11 mouse cellular contexts compared by ENCODE assay signal in genomic region chr11:19641153-19641552, GRCm38 (mm10).
DNase-seq lines count a peak whose midpoint lies in the region; ATAC-seq and TF ChIP-seq lines count a peak whose summit lies in the region.
"Had no signal": no experiment of that assay in that cellular context is flagged by ENCODE, and none has a peak within 500 bp of the region (broad histone marks: within the 10 kb centered on the region; RNA-seq: fewer than 3 reads in every experiment).

No protein-coding gene starts in this region.

- H3K9me3 ChIP-seq in limb, embryonic 14.5 days (ENCODE audit: control insufficient read depth, low read length): no peaks in the 10 kb centered on the region
- no peaks in the 10 kb centered on the region for H3K9me3 ChIP-seq in limb, embryonic 10.5 days (replicated peaks)
- no peaks in the 10 kb centered on the region for H3K9me3 ChIP-seq in embryonic facial prominence, embryonic 12.5 days
- no peaks in the 10 kb centered on the region for H3K9me3 ChIP-seq in forebrain, embryonic 16.5 days (ENCODE audit: control insufficient read depth, low read length)

- no peak overlapping the region for H3K4me3 ChIP-seq in limb, embryonic 14.5 days (replicated peaks; ENCODE audit: low read length)
- no peak overlapping the region for H3K4me3 ChIP-seq in limb, embryonic 10.5 days
- H3K4me3 ChIP-seq in embryonic facial prominence, embryonic 12.5 days: no peak overlapping the region
- no peak overlapping the region for H3K4me3 ChIP-seq in myocyte
- no peak overlapping the region for H3K4me3 ChIP-seq in forebrain, embryonic 16.5 days (replicated peaks; ENCODE audit: low read length)

- intact Hi-C loops in heart, postnatal 25 days (cut with DNase I): no loop called here

- no peak for DNase-seq in limb, embryonic 14.5 days (ENCODE audit: low spot score)
- no peak for DNase-seq in limb, embryonic 10.5 days (ENCODE audit: low spot score)
- peak; percentile 9 for DNase-seq in heart, postnatal 25 days (ENCODE audit: low spot score)
- DNase-seq in left cerebral cortex, adult 9 months (ENCODE audit: low spot score in 2 of 2): no peak
- no peak for DNase-seq in left cerebral cortex, adult 11 months (ENCODE audit: low spot score)
- DNase-seq: cerebellum, adult 11 months; lung, postnatal 10 days; right cerebral cortex, postnatal 25 days had no signal

- WGBS in limb, embryonic 14.5 days: 46% methylated on average over 8 of the region's 8 CpGs
- WGBS in limb, embryonic 10.5 days: 74% methylated on average over 8 of the region's 8 CpGs
- 63% methylated on average over 8 of the region's 8 CpGs for WGBS in embryonic facial prominence, embryonic 12.5 days
- WGBS in forebrain, embryonic 16.5 days: 77% methylated on average over 8 of the region's 8 CpGs

- no peak overlapping the region for H3K9ac ChIP-seq in limb, embryonic 14.5 days (ENCODE audit: low read depth, low read length, severe bottlenecking)
- no peak overlapping the region for H3K9ac ChIP-seq in embryonic facial prominence, embryonic 12.5 days
- no peak overlapping the region for H3K9ac ChIP-seq in forebrain, embryonic 16.5 days (replicated peaks; ENCODE audit: low read depth, low read length)

- no peaks in the 10 kb centered on the region for H3K79me2 ChIP-seq in myocyte (ENCODE audit: control insufficient read depth, insufficient read depth)

- H3K4me1 ChIP-seq in limb, embryonic 14.5 days (ENCODE audit: control insufficient read depth, insufficient read depth, low read length): peaks cover 6% of the 10 kb centered on the region
- H3K4me1 ChIP-seq in limb, embryonic 10.5 days: peaks cover 5% of the 10 kb centered on the region; the same call in 1 of the 2 replicates
- peaks cover 11% of the 10 kb centered on the region; the same call in 1 of the 2 replicates for H3K4me1 ChIP-seq in embryonic facial prominence, embryonic 12.5 days
- no peaks in the 10 kb centered on the region for H3K4me1 ChIP-seq in forebrain, embryonic 16.5 days (replicated peaks; ENCODE audit: control insufficient read depth, insufficient read depth, low read length)

- TF ChIP-seq POLR2A in limb, embryonic 14.5 days (IDR thresholded peaks at IDR 0.05; ENCODE audit: borderline replicate concordance, extremely low read depth, insufficient read depth, insufficient read length): no peak
- TF ChIP-seq POLR2A in myocyte (IDR thresholded peaks at IDR 0.05; ENCODE audit: insufficient read length, low read depth): no peak

- H3K36me3 ChIP-seq in limb, embryonic 14.5 days (ENCODE audit: control insufficient read depth, insufficient read depth, low read length): no peaks in the 10 kb centered on the region
- H3K36me3 ChIP-seq in limb, embryonic 10.5 days: no peaks in the 10 kb centered on the region
- H3K36me3 ChIP-seq in embryonic facial prominence, embryonic 12.5 days: no peaks in the 10 kb centered on the region
- H3K36me3 ChIP-seq in myocyte (ENCODE audit: control insufficient read depth, insufficient read depth): no peaks in the 10 kb centered on the region
- no peaks in the 10 kb centered on the region for H3K36me3 ChIP-seq in forebrain, embryonic 16.5 days (ENCODE audit: control insufficient read depth, insufficient read depth)

- ATAC-seq in limb, embryonic 14.5 days (ENCODE audit: low FRiP score, low read depth): no peak
- ATAC-seq in embryonic facial prominence, embryonic 12.5 days (ENCODE audit: insufficient number of reproducible peaks, insufficient read depth, low FRiP score, low TSS enrichment): no peak
- ATAC-seq in forebrain, embryonic 16.5 days: no peak

- no peaks in the 10 kb centered on the region for H3K27me3 ChIP-seq in limb, embryonic 14.5 days (ENCODE audit: control insufficient read depth, insufficient read depth, low read length)
- peaks cover 8% of the 10 kb centered on the region; the same call in 1 of the 2 replicates for H3K27me3 ChIP-seq in limb, embryonic 10.5 days (ENCODE audit: low read depth, poor library complexity, severe bottlenecking)
- H3K27me3 ChIP-seq in embryonic facial prominence, embryonic 12.5 days: no peaks in the 10 kb centered on the region; the same call in 1 of the 2 replicates
- no peaks in the 10 kb centered on the region for H3K27me3 ChIP-seq in myocyte (ENCODE audit: control insufficient read depth, insufficient read depth, insufficient read length)
- no peaks in the 10 kb centered on the region for H3K27me3 ChIP-seq in forebrain, embryonic 16.5 days (replicated peaks; ENCODE audit: control insufficient read depth, insufficient read depth, low read length)

- no peak overlapping the region for H3K4me2 ChIP-seq in limb, embryonic 14.5 days (replicated peaks; ENCODE audit: low read depth, low read length, severe bottlenecking)
- no peak overlapping the region for H3K4me2 ChIP-seq in embryonic facial prominence, embryonic 12.5 days (replicated peaks)
- peak overlapping the region; percentile 35 for H3K4me2 ChIP-seq in myocyte (ENCODE audit: low read depth)
- no peak overlapping the region for H3K4me2 ChIP-seq in forebrain, embryonic 16.5 days (ENCODE audit: low read length)

- no peak overlapping the region for H3ac ChIP-seq in myocyte (ENCODE audit: control insufficient read depth, insufficient read length)

- H3K27ac ChIP-seq in limb, embryonic 14.5 days (replicated peaks; ENCODE audit: low read depth, low read length): 0 out of 2 replicates have a peak overlapping the region, but pooled peaks have one; percentile 35
- H3K27ac ChIP-seq in limb, embryonic 10.5 days: no peak overlapping the region
- peak overlapping the region; percentile 72 for H3K27ac ChIP-seq in embryonic facial prominence, embryonic 12.5 days
- H3K27ac ChIP-seq in forebrain, embryonic 16.5 days (ENCODE audit: low read length): no peak overlapping the region

TF ChIP-seq in myocyte, 11 proteins besides CTCF, POLR2A, EP300 and RAD21:
- TF ChIP-seq E2F4 (IDR thresholded peaks at IDR 0.05; ENCODE audit: insufficient read depth) (no peak), MYOD1 (IDR thresholded peaks at IDR 0.05; ENCODE audit: control insufficient read depth in 1 of 3, insufficient read length in 2 of 3, low read depth in 2 of 3) (no peak), CEBPB (IDR thresholded peaks at IDR 0.05; ENCODE audit: insufficient read depth, poor library complexity, severe bottlenecking) (no peak), MYOG (IDR thresholded peaks at IDR 0.05; ENCODE audit: control insufficient read depth in 1 of 3, insufficient read depth in 1 of 3, insufficient read length in 2 of 3, low read depth in 2 of 3) (no peak), TCF12 (IDR thresholded peaks at IDR 0.05; ENCODE audit: insufficient read depth, poor library complexity, severe bottlenecking) (no peak), TCF3 (IDR thresholded peaks at IDR 0.05; ENCODE audit: insufficient read length, low read depth) (no peak), MAX (IDR thresholded peaks at IDR 0.05; ENCODE audit: low read depth) (no peak), POLR2AphosphoS2 (IDR thresholded peaks at IDR 0.05; ENCODE audit: insufficient read length, low read depth) (no peak), SRF (IDR thresholded peaks at IDR 0.05; ENCODE audit: control insufficient read depth, insufficient read length, low read depth) (no peak), REST (IDR thresholded peaks at IDR 0.05; ENCODE audit: insufficient read depth, insufficient read length) (no peak), USF1 (IDR thresholded peaks at IDR 0.05; ENCODE audit: low read depth) (no peak)

Comparison
In these comparisons a context has a peak if more than half of its experiments do, and no peak if none do; other contexts are left out.
1. H3K27ac ChIP-seq: peak in limb, embryonic 14.5 days (single experiment) and embryonic facial prominence, embryonic 12.5 days (single experiment); none in limb, embryonic 10.5 days (single experiment) and forebrain, embryonic 16.5 days (single experiment).